Mouse (Mus musculus): Measurements from ENCODE around the gene Opn3. TPM values are rescaled to one million over a fixed set of nuclear protein-coding genes. Genes with fewer than 3 reads are reported as not detected.

Opn3 gene
- polyA plus RNA-seq, 1 experiment from 2014 or later = 7.0 TPM

DNA sequence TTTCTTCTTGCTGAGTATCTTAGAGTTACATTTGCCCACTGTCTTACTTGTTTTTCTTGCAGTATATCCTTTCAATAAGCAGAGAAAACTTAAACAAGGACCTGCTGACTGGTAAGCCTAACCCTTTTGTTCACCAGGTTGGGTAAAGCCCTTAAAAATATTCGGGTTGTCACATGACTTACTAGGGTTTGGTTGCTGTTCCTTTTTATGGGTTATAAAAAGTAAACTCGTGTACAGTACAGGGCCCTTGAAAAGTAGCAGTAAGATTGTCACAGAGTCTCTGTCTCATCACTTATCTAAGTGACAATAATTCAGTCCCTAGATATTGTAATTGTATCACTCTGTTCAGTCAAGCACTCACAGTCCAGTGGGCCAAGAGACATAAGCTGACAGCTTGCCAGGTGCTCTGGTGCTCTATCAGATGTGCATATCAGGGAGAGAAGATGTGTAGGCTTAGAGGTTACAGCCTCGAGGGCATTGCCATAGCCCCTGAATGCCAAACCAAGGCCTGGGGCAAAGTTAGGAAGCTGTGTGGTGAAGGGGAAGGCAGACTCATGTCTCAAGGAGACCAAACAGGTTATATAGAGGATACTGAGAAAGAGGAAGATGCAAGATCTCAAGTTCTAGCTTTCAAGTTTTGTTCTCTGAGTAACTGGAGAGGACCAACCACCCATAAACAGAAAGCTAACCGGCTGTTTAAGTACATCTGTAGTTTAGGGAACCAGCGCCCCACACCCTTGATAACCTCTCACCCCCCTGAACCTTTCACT is 48.9 kb downstream of the Opn3 start:
- H3K27ac ChIP-seq = no peak overlapping the region
- H3K4me3 ChIP-seq = no peak overlapping the region
- H3K4me1 ChIP-seq = no peaks in the 10 kb centered on the region
- H3K9me3 ChIP-seq = no peaks in the 10 kb centered on the region
- H3K4me2 ChIP-seq = no peak overlapping the region
- WGBS = 75% methylated on average over 5 of the region's 5 CpGs
- H3K9ac ChIP-seq = no peak overlapping the region
- ATAC-seq (replicated peaks) = no peak
- no peaks in the 10 kb centered on the region for H3K36me3 ChIP-seq (replicated peaks)
- no peaks in the 10 kb centered on the region for H3K27me3 ChIP-seq (replicated peaks)

GRCm38 (mm10) chr1:175640435-175641150 is 52.0 kb downstream of the Opn3 start:
- Histone ChIP-seq H3K27ac (no peak overlapping the region), H3K9ac (no peak overlapping the region), H3K4me2 (no peak overlapping the region), H3K36me3 (replicated peaks) (no peaks in the 10 kb centered on the region), H3K4me3 (no peak overlapping the region), H3K9me3 (no peaks in the 10 kb centered on the region), H3K27me3 (replicated peaks) (no peaks in the 10 kb centered on the region), H3K4me1 (no peaks in the 10 kb centered on the region)
- ATAC-seq (replicated peaks) = no peak
- 85% methylated on average over 6 of the region's 6 CpGs for WGBS

GRCm38 (mm10) chr1:175639072-175639471 is 53.5 kb downstream of the Opn3 start:
- WGBS = 86% methylated on average over 7 of the region's 7 CpGs

DNA sequence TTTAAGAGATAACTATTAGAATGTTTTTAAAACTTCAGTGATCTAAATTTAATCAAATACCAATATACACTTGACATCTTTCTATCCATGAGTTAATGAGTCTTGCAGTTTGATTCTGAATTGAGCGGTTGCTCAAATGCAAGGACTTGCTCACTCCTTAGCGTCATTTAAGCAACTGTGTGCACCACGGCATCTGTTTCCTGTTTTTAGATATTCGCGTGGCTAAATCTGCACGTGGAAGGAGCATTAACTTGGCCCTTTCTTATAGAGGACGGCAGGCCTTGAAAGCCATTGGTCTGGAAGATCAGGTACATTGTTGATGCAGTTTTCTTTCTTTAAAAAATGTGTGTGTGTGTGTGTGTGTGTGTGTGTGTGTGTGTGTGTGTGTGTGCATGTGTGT is 54.9 kb downstream of the Opn3 start:
- Histone ChIP-seq H3K4me3 (no peak overlapping the region), H3K27me3 (replicated peaks) (no peaks in the 10 kb centered on the region), H3K36me3 (replicated peaks) (no peaks in the 10 kb centered on the region), H3K4me2 (no peak overlapping the region), H3K9me3 (no peaks in the 10 kb centered on the region), H3K9ac (no peak overlapping the region), H3K27ac (no peak overlapping the region), H3K4me1 (no peaks in the 10 kb centered on the region)
- WGBS = 79% methylated on average over 7 of the region's 7 CpGs
- no peak for ATAC-seq (replicated peaks)

More at GRCm38 (mm10) chr1:175639072-175639471, 53.5 kb downstream of the Opn3 start:
- Histone ChIP-seq H3K27ac (no peak overlapping the region), H3K4me2 (no peak overlapping the region), H3K9ac (no peak overlapping the region), H3K4me3 (no peak overlapping the region), H3K9me3 (no peaks in the 10 kb centered on the region), H3K4me1 (no peaks in the 10 kb centered on the region), H3K36me3 (replicated peaks) (no peaks in the 10 kb centered on the region), H3K27me3 (replicated peaks) (no peaks in the 10 kb centered on the region)
- no peak for ATAC-seq (replicated peaks)

GRCm38 (mm10) chr1:175632470-175632869 is 60.1 kb downstream of the Opn3 start:
- H3K9ac ChIP-seq = no peak overlapping the region
- no peaks in the 10 kb centered on the region for H3K27me3 ChIP-seq (replicated peaks)
- H3K4me3 ChIP-seq = no peak overlapping the region
- H3K4me1 ChIP-seq = no peaks in the 10 kb centered on the region
- no peaks in the 10 kb centered on the region for H3K36me3 ChIP-seq (replicated peaks)
- no peak overlapping the region for H3K4me2 ChIP-seq
- no peaks in the 10 kb centered on the region for H3K9me3 ChIP-seq
- ATAC-seq (replicated peaks) = no peak
- H3K27ac ChIP-seq = no peak overlapping the region
- WGBS = 97% methylated on average over 14 of the region's 14 CpGs

DNA sequence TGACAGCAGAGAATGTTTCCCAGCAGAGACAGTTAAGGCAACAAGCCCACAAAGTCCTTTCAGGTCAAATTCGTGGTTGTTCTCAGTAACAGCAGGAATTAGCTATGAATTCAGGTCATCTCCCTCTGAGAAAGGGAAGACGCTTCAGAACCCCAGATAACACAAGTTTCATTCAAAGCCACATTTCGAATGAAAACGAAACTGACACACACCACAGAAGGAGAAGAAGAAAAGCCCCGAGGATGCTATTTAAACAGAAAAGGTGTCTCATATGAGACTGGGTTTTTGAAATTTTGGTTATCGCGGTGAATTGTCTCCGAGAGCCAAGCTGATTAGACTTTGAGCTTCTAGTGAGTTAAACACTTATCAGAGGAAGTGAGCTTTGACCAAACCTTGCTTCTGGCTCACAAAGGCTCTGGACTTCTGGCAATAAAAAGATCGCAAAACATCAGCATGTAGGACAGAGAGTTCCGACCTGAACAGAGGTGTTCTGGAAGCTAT is 60.8 kb downstream of the Opn3 start:
- Histone ChIP-seq H3K27me3 (replicated peaks) (no peaks in the 10 kb centered on the region), H3K4me1 (no peaks in the 10 kb centered on the region), H3K9ac (no peak overlapping the region), H3K4me3 (no peak overlapping the region), H3K4me2 (no peak overlapping the region), H3K9me3 (no peaks in the 10 kb centered on the region), H3K27ac (no peak overlapping the region), H3K36me3 (replicated peaks) (no peaks in the 10 kb centered on the region)
- ATAC-seq (replicated peaks) = no peak
- WGBS = 79% methylated on average over 10 of the region's 10 CpGs

GRCm38 (mm10) chr1:175631080-175631479 is 61.5 kb downstream of the Opn3 start:
- Histone ChIP-seq H3K27me3 (replicated peaks) (no peaks in the 10 kb centered on the region), H3K4me3 (no peak overlapping the region), H3K27ac (no peak overlapping the region), H3K9me3 (no peaks in the 10 kb centered on the region), H3K4me1 (no peaks in the 10 kb centered on the region), H3K9ac (no peak overlapping the region), H3K36me3 (replicated peaks) (no peaks in the 10 kb centered on the region), H3K4me2 (no peak overlapping the region)
- no peak for ATAC-seq (replicated peaks)
- WGBS = 88% methylated on average over 3 of the region's 3 CpGs

DNA sequence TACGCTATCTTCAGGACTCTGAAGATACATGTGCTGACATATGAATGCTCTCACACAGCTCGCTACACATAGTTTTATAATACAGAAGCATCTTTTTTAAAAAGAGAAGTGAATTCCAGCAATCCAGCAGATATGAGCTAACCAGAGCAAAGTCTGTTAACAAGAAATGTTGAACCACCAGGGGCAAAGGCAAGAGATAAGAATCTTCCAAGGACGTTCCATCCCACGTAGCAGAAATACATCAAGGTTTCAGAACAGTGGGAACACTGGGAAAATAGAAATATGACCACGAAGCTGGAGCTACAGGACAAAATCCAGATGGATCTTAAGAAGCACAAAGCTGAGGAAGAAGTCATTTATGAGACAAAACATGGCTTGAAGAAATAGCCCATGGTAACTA is 62.2 kb downstream of the Opn3 start:
- Histone ChIP-seq H3K27ac (no peak overlapping the region), H3K9ac (no peak overlapping the region), H3K4me2 (no peak overlapping the region), H3K4me3 (no peak overlapping the region), H3K4me1 (no peaks in the 10 kb centered on the region), H3K36me3 (replicated peaks) (no peaks in the 10 kb centered on the region), H3K9me3 (no peaks in the 10 kb centered on the region), H3K27me3 (replicated peaks) (no peaks in the 10 kb centered on the region)
- no peak for ATAC-seq (replicated peaks)
- 88% methylated on average over 5 of the region's 5 CpGs for WGBS

- 92% methylated on average over 6 of the region's 6 CpGs for WGBS
These were observed 63.3 kb downstream of the Opn3 start for GRCm38 (mm10) chr1:175629248-175629647.

GRCm38 (mm10) chr1:175625990-175626692 is 66.4 kb downstream of the Opn3 start:
- Histone ChIP-seq H3K4me3 (peak overlapping the region; percentile 93), H3K4me2 (peak overlapping the region; percentile 74), H3K4me1 (peaks cover 20% of the 10 kb centered on the region), H3K27me3 (replicated peaks) (no peaks in the 10 kb centered on the region), H3K36me3 (replicated peaks) (no peaks in the 10 kb centered on the region), H3K9me3 (no peaks in the 10 kb centered on the region), H3K9ac (peak overlapping the region; percentile 37), H3K27ac (peak overlapping the region; percentile 74)
- ATAC-seq (replicated peaks) = peak; percentile 73
- WGBS = 88% methylated on average over 1 of the region's 1 CpGs

More at GRCm38 (mm10) chr1:175629248-175629647, 63.3 kb downstream of the Opn3 start:
- Histone ChIP-seq H3K4me1 (peaks cover 6% of the 10 kb centered on the region), H3K9me3 (no peaks in the 10 kb centered on the region), H3K27ac (no peak overlapping the region), H3K27me3 (replicated peaks) (no peaks in the 10 kb centered on the region), H3K4me3 (no peak overlapping the region), H3K9ac (no peak overlapping the region), H3K4me2 (no peak overlapping the region), H3K36me3 (replicated peaks) (no peaks in the 10 kb centered on the region)
- no peak for ATAC-seq (replicated peaks)

DNA sequence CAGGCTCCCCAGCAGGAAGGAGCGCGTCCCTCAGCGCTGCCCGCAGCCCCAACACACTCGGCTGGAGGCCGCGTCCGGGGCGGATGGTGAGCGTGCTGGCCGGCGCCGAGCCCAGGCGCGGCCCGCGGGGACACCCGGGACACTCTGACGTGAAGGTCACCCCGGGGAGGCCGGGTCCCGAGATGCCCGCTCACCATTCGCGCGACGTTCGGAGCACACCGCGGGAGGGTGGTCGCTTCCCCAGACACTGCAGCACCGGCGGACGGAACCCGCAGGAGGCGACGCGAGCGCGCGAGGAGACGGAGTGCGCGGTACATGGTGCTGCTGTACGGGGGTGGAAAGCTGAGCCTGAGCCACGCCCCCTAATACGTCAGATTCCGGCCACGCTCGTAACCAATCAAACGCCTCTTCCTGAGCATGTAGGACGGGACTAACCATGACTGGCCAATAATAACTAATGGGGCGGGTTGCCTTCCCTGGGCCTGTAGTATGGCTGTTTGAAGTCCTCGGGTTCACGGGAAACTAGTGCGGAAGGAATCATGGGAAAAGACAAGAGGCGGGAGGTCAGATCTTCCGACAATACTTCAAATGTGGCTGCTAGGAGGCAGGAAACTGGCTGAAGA is 67.2 kb downstream of the Opn3 start, which contains the start of gene Fh1:
TSS of gene Fh1 (minus strand) at position 379 of the 623 bp plus-strand sequence.
- WGBS = under 1% methylated on average over 58 of the region's 58 CpGs
- peak; percentile 100 for ATAC-seq (replicated peaks)

DNA sequence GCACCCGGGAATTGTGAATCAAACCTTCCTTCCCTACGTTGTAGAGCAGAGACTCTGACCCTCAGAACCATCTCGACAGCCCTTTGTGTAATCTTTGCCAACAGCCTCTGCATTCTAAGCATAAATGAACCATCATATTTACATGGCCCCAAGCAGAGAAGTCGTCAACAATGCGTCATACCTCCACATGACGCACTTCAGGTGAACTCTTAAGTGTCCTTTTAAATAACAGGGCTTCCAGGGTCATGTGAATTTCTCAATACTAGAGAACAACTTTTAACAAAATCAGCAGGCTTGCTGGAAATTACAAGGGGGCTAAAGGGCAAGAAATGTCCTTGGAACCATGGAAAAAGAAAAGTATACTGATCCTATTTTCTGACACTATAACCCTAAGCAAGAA is 68.9 kb downstream of the Opn3 start:
- Histone ChIP-seq H3K9ac (no peak overlapping the region), H3K4me3 (no peak overlapping the region), H3K27me3 (replicated peaks) (no peaks in the 10 kb centered on the region), H3K4me2 (no peak overlapping the region), H3K9me3 (no peaks in the 10 kb centered on the region), H3K4me1 (peaks cover 20% of the 10 kb centered on the region), H3K27ac (no peak overlapping the region), H3K36me3 (replicated peaks) (no peaks in the 10 kb centered on the region; the same call in 1 of the 2 replicates)
- WGBS = 89% methylated on average over 6 of the region's 6 CpGs
- no peak for ATAC-seq (replicated peaks)

More for the DNA sequence above, 67.2 kb downstream of the Opn3 start, which contains the start of gene Fh1:
- H3K4me3 ChIP-seq = peak within 1 kb of the TSS; percentile 93
- H3K27me3 ChIP-seq (replicated peaks) = no peaks in the 10 kb centered on the region
- no peaks in the 10 kb centered on the region for H3K36me3 ChIP-seq (replicated peaks)
- peak within 1 kb of the TSS; percentile 85 for H3K27ac ChIP-seq
- peak within 1 kb of the TSS; percentile 97 for H3K9ac ChIP-seq
- H3K4me2 ChIP-seq = peak within 1 kb of the TSS; percentile 74
- no peaks in the 10 kb centered on the region for H3K9me3 ChIP-seq
- peaks cover 20% of the 10 kb centered on the region for H3K4me1 ChIP-seq

All from midbrain, embryonic 15.5 days (tissue).